Mouse (Mus musculus) ES-CJ7 (cell line): ENCODE results near the gene Rad51.

Experiments
- DNase-seq: peaks from one replicate; pipeline ENCODE4 v3.0.0; 2011; ENCODE audit warnings: low read depth, low spot score

Gene Rad51

DNA sequence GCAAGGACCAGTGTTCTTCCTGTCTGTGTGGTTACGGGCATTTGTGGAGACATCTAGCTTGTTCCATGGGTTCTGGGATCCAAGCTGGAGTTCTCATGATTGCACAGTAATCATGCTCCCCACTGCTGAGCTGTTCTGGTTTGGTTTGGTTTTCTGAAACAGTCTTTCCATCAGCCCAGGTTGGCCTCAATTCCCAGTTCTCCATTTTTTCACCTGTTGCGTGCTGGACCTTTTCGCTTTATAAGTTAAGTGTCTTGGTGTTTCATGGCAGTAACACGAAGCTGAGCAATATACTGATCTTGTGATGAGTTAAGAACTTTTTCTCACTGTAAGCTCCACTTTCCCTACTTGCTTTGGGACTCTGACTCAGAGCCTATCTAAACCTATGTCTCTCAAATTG lies 51.4 kb downstream of the Rad51 start:
- DNase-seq, result no peak

DNA sequence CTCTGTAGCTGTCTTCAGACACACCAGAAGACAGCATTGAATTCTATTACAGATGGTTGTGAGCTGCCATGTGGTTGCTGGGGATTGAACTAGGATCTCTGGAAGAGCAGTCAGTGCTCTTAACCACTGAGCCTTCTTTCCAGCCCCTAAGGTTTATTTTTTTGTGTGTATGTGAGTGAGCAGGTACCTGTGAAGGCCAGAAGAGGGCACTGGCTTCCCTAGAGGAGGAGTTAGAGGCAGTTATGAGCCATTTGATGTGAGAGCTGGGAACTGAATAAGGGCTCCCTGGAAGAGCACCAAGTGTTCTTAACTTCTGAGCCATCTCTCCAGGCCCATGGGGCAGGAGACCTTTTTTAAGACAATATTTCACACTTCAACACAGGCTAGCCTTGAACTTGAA lies 52.8 kb downstream of the Rad51 start:
- peak; percentile 61 for DNase-seq

DNA sequence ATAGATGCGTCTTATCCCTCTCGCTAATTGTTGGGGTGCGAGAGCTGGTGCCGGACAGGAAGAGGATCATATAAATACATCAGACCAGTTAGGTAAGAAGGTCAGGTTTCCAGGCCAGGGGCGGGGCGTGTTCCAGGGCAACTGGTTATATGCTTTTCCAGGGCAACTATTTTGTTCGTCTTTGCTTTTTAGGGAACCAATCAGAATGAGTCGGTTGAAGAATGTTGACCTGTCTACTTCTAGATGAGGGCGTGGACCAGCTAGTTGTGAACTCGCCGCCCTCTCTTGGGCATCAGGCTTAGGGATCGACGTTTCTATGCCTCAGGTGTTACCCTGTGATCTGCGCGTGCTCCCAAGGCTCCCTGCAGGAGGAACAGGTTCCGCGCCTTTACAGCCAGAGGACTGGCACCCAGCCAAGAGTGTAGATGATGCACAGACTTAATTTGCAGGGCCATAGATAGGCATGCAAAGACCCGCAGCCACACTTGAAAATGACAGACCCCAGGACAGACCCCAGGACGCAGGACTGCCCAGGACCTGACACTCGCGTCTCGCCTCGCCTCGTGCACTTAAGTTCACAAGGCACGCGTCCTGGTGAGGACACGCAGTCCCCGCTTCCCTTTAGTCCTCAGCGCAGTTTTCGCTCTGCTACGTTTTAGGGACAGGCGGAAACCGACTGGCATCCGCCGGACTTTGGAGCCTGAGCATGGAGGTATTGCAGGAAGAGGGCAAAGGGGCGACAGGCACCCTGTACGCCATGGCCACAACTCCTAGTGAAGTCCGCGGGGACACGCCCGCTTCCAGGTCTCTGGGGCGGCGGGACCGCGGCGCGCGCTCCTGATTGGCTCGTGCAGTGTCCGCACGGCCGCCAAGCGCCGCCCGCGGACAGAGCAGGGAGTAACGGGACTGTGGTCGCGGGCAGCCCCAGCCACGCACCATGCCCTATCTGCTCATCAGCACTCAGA lies 54.6 kb downstream of the Rad51 start, which contains the start of gene Gchfr:
Gene Gchfr (plus strand): TSS at position 873 of the 965 bp plus-strand sequence.
- DNase-seq, result peak; percentile 54

DNA sequence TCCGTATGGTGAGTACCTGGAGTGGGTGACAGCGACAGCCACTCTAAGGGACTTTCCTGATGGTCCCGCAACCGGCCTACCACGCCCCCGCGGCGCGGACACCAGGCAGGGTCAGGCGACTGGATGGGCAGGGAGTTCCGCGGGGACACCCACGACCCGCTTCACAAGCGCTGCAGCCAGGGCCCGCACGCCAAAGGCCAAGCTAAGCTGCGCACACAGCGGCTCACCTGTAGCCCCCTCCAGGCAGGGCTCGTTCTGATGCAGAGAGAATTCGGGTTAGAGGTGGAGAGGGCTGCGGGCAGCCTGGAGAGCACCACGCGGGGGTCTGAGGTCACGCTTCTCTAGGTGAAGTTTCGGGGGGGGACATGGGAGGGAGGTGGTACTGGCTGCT lies 55.3 kb downstream of the Rad51 start:
- no peak for DNase-seq

DNA sequence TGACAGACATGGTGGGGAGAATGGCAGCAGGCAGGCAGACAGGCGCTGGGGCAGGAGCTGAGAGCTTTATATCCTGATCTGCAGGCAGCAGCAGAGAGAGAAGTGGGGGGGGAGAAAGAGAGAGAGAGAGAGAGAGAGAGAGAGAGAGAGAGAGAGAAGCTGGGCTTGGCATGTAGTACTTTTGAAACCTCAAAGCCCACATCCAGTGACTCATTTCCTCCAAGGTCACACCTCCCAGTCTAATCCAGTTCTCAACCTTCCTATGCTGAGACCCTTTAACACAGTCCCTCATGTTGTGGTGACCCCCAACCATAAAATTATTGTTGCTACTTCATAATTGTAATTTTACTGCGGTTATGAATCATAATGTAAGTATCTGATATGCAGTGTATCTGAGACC lies 57.7 kb downstream of the Rad51 start:
- no peak for DNase-seq

DNA sequence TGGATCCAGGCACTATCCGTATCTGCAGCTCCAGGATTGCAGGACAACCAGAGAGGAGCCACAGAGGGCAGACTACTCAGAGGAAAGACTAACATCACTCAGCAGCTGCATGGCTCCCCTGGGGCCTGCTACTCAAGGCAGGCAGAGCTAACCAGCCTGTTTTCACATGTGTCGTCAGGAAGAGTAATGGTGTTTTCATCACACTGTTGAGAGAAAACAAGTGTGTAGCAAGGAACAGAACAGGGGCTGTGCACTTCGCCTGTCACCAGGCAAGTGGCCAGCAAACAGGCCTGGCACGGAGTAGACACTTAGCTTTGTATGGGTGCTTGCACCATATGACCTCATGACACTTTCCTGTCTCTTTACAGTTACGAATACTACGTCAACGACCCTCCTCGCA lies 59.0 kb downstream of the Rad51 start:
- DNase-seq, result no peak

DNA sequence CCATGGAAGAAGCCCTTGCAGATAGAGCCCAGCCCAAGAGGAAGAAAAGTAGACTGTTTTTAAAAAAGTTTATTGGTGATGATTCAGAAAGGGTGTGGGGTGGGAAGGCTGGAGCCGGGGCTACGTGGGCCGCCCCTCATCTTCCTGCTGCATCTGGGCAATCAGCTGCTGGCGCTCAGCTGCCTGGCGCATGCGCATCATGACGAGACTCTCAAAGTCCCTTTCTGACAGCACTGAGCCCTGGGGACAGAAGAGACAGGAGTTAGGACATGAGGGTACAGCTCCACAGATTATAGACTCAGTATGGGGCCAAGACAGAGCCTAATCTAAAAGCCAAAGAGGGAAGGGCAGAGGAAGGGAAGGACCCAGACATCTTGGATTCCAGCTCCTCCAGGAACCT lies 59.9 kb downstream of the Rad51 start:
- DNase-seq, result no peak

DNA sequence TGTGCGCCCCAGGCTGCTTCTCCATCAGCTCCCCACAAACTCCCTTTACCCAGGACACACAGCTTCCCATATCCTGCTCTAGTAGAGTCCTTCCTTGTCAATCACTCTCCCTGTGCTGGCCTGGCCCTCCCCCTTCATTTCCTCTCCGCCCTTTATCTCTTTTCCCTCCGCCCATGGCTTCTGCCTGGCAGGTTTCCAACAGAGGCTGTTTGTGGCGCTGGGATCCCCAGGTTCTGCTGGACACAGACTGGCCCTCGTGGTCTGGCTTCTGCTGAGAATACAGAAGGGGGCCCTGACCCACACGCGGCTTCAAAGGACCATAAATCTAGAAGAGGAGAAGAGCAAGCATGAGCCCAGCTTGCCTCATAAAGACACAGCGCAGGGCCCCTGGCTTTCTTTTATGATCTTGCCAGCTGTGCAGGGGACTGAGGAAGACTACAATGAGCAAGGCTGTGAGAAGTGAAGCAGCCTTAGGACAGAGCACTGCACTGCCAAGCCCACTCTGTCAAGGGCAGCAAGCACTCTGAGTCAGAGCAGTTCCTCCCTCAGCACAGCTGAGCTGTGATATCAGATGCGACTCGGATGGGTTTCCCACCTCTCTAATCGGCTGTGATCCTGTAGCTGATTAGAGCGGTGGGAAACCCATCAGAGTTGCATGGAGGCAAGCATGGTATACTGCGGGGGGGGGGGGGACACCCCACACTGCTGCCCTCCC lies 60.4 kb downstream of the Rad51 start:
- no peak for DNase-seq

DNA sequence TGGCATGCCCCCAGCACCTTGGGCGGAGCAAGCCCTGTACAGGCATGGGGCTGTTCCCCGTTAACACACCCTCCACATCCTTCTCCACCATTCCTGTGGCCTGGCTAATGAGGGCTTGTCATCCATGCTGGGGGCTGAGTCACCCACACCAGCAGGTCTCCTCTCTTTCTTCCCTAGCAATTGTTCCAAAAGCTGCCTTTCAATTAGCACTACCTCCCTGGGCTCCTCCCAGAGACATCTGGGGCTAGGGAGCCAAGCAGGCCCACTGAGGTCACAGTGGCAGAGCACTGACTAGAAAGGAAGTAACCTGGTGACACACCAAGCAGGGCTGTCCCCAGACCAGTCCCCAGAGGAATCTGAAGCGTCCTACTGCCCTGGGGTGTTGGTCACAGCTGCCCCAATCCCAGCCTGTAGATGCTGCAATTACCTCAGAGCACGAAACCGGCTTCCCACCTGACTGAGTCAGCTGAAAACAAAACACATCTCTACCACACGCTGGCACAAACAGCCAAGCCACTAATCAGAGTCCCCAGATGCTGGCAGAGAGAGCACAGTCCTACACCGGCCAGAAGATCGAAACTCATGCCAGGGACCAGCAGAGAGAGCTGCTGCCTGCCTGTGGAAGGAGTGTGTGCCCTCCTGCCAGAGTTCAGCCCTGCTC lies 61.5 kb downstream of the Rad51 start, which contains the start of gene Gm14137:
Gene Gm14137 (plus strand): TSS at position 519 of the 661 bp plus-strand sequence.
- DNase-seq, result no peak

DNA sequence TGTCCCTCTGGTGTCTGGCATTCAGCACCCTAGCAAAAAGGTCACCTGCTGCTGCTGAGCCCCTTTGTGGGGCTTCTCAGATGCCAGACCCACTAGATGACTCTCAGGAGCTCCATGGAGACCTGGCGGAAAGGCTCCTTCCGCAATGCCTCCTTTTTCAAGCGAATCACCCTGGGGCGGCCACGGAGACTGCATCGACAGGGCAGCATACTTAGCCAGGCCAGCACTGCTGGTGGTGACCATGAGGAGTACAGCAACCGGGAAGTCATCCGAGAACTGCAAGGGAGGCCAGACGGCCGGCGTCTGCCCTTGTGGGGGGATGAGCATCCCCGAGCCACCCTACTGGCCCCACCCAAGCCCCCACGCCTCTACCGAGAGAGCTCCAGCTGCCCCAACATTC lies 62.3 kb downstream of the Rad51 start:
- no peak for DNase-seq

DNA sequence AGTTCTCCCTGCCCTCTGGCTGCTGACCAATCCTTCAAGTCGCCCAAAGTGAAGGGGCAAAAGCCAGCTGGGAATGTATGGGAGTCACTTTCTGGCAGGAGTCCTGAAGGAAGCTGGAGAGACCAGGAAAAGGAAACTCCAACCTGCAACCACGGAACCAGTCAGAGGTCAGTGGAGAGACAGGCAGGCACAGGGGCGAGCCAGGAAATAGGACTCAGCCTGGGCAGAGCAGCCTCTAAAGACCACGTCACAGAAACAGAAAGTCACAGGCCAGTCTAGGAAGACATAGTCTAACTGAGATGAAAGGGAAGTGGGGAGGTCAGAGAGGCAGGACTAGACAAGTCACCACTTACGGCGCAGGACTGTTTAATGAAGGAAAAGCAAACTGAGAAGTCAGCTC lies 63.0 kb downstream of the Rad51 start:
- no peak for DNase-seq

DNA sequence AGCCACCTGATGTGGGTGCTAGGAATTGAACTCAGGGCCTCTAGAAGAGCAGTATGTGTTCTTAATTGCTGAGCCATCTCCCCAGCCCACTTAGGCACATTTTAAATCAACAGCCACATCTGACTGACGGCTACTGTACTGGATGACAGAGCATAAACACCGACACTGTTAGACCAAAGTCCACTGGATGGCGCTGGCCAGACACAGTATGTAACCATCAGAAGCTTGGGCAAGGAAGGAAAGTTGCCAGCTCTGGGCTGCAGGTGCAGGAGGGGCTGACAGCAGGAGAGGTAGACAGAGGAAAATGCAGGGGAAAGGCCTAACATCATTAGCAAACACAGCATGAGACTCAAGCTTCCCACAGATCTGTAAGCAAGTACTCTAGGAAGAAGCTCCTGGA lies 64.2 kb downstream of the Rad51 start:
- peak; percentile 37 for DNase-seq

DNA sequence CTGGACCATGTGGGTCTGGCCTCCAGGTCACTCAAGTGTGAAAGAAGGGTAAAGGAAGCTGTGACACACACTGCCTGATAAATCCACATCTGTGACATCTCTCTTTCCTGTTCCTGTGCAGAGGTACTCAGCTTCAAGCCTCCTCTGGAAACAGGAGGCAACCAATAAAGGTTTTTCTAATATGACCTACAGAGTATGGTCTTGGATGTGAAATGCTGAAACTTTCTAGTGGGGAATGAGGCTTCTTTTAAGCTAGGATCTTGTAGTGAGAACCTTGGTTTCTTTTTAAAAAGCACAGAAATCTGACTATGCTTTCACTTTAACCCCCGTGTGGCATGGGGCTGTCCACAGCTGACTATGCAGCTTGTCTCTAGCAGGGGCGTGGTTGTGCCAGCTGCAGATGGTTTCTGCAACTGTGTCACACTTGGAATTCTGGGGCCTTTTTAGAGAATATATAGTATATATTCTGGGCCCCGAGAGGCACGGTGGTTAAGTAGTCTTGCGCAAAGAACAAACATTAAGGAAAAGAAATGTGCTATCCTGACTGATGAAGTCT lies 64.9 kb downstream of the Rad51 start:
- no peak for DNase-seq

DNA sequence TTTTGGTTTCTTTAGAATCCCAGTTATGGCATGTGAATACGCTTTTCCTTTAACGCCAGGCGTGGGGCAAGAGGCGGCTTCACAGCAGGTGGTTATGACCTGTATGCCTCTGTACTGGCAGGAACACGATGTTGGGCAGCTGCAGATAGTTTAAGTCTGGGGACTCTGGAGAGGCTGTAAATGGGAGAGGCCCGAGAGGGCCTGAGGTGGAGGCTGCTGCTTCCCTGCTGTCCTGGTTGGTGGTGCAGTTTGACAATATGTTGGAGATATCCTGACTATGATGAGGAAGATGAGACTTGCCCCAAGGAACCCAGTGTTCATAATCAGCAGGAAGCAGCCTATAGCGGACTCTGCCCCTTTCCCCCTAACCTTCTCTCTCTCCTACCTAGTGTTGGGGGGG lies 70.3 kb downstream of the Rad51 start:
- no peak for DNase-seq

DNA sequence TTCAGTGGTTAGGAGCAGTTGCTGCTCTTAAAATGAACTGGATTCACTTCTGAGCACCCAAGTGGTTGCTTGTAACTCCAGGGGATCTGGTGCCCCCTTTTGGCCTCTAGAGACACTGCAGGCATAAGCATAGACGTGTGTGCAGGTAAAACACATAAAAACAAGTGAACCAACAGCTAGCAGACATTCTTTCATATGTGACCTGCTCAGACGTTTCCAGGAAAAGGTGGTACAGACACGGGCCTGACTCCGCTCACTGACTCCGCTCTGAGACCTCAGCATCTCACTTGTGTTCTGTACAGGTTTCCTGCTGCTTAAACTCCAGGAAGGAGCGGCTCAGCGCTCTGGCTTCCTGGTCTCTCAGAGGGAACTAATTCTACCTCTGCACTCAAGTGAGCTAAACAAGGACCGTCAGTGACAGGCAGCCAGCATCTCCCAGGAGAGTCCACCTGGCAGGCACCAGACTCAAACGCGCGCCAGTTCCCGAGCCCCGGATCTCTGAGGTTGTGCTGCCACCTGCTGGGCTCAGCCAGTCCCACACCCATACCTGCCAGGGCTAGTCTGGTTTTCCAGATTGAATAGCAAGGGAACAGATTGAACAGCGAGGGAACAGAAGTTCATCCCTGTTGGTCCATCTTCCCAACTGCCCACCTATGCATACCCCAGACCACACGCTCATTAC lies 76.6 kb downstream of the Rad51 start:
- peak; percentile 73 for DNase-seq

DNA sequence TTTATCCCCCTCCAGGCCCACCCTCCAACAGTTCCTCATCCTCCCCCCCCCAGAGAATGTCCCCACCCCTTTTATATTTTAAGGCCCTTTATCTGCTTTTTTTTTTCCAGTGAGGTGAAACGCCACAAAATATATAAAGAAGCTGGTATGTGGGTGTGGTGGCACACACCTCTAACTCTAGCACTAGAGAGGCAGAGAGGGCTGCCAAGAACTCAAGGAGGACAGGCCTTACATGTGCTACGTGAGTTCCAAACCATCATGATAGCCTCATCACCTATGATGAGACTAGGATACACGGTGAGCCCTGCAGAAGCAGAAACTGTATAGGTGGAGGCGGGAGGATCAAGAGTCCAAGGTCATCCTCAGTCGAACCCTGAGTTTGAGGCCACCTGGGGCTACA lies 78.4 kb downstream of the Rad51 start:
- no peak for DNase-seq

DNA sequence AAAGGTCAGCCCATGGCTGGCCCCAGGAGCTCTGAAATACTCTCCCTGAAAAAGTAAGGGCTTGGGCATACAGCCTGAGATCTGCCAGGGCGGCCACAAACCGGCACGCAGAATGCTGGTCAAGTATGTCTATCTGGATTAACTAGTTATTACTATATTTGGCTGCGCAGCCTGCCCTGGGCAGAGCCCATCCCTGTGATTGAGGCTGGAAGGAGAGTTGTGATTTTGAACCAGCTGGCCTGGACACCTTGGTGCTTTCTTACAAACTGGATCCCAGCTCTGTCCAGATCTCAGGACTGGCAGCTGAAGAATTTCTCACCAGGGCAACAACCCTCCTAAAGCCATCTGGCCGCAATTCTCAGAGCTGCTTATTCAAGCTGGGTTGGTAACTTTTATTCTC lies 81.5 kb downstream of the Rad51 start:
- no peak for DNase-seq

DNA sequence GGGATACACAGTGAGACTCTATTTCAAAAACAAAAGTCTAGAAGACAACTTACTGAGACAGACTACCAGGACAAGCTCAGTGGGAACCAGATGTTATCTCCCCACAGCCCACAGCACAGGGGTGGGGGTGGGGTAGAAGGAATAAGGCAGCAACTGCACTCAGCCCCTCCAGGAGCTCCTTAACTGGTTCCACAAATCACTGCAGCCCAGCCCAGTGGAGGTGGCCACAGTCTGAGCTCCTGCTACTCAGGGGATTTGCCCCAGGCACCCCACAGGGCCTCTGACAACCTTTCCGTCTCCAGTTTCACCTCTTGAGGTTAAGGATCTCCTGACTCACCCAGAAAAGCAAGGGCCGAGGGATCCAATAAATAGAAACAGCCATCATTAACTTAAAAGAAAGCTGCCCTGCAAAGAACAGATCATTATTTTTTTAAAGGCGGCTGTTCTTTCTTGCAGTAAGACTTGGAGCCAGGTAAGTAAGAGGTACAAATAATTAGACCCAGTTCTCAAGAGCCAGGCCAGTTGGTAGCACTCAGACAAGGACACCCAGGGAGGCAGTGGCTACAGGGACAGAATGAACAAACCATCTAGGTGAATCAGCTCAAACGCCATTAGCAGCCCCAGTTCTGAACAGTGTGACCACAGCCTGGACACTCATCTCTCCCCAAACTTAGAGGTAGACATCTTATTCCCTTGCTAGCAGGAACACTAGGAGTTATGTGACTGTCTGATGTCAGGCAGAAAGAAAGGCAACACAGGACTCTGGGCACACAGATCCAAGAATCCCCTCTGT lies 83.9 kb downstream of the Rad51 start:
- DNase-seq, result no peak
